In the genomic region with DNA sequence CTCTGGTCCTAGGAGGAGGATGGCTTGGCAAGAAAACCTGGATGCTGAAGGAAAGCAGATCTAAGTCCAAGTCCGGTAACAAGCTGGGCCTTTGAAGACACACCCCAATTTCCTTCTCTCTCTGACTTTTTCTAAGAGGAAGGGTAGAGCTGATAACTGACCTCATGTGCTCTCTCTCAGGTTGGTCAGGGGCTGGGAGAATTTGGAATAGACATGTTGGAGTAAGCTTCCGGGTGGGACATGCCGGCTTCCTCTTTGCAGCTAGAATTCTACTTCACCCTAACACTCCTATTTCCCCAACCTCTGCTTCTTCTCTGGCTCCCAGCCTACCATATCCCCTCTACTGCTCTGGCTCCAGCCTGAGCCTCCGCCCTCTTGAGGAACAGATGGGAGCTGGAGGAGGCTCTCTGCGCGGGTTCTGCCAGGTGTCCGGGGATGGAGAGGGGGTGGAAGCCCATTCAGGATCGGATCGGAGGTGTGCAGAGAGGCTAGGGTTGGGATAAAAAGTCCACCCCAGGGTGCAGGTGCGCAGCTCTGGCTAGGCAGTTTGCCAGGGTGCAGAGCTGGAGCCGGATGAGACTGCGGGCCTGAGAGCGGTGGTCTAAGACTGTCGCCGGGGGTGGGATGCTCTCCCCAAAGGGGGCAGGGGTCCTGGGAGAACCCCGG, we compare ENCODE assay signal across 8 mouse cellular contexts. TPM values are rescaled to one million over a fixed set of nuclear protein-coding genes. Genes with fewer than 3 reads are reported as not detected.
A peak's percentile ranks its signal among the peaks of the same experiment; 100 is the strongest.
DNase-seq lines count a peak whose midpoint lies in the region; ATAC-seq and TF ChIP-seq lines count a peak whose summit lies in the region.

No protein-coding gene starts in this region.

- no peaks in the 10 kb centered on the region; the same call in 1 of the 2 replicates for H3K36me3 ChIP-seq in testis, adult 2 months (ENCODE audit: control insufficient read depth, insufficient read depth, low read length)
- no peaks in the 10 kb centered on the region; the same call in 1 of the 2 replicates for H3K36me3 ChIP-seq in liver, embryonic 14.5 days (replicated peaks; ENCODE audit: control insufficient read depth, insufficient read depth, low read depth)

- TF ChIP-seq CTCF in testis, adult 2 months (IDR thresholded peaks at IDR 0.05; ENCODE audit: control insufficient read depth, insufficient read depth, insufficient replicate concordance, low read depth, low read length), result no peak
- TF ChIP-seq CTCF in liver, embryonic 14.5 days (IDR thresholded peaks at IDR 0.05; ENCODE audit: low read depth), result 0 out of 2 replicates have a peak, but pooled peaks have one; percentile 13
- TF ChIP-seq CTCF in olfactory bulb, adult 2 months (IDR thresholded peaks at IDR 0.05; ENCODE audit: insufficient read depth, low read depth, low read length), result no peak

- peaks cover 9% of the 10 kb centered on the region for H3K4me1 ChIP-seq in testis, adult 2 months (ENCODE audit: control insufficient read depth, insufficient read depth, low read length)
- H3K4me1 ChIP-seq in liver, embryonic 14.5 days (replicated peaks; ENCODE audit: control insufficient read depth in 2 of 2, insufficient read depth in 2 of 2, low read length in 1 of 2), result peaks cover 0 to 14% of the 10 kb centered on the region in 2 experiments; a peak in 3 of 4 replicates
- peaks cover 15% of the 10 kb centered on the region for H3K4me1 ChIP-seq in olfactory bulb, adult 2 months (ENCODE audit: control insufficient read depth, insufficient read depth, low read length)

- TF ChIP-seq POLR2A in testis, adult 2 months (IDR thresholded peaks at IDR 0.05; ENCODE audit: control insufficient read depth, low read depth, low read length), result no peak
- TF ChIP-seq POLR2A in olfactory bulb, adult 2 months (IDR thresholded peaks at IDR 0.05; ENCODE audit: insufficient read depth, low read depth, low read length), result no peak

- H3K27me3 ChIP-seq in testis, adult 2 months (ENCODE audit: control insufficient read depth, insufficient read depth, low read length), result no peaks in the 10 kb centered on the region
- no peaks in the 10 kb centered on the region; the same call in 1 of the 2 replicates for H3K27me3 ChIP-seq in liver, embryonic 14.5 days (ENCODE audit: control insufficient read depth, insufficient read depth, low read length)

- peak; percentile 43 for ATAC-seq in granulocyte monocyte progenitor cell, adult 5-6 weeks (replicated peaks; ENCODE audit: poor library complexity, severe bottlenecking)
- peak; percentile 20 for ATAC-seq in liver, embryonic 14.5 days (ENCODE audit: insufficient read depth)

- no peak overlapping the region for H3K27ac ChIP-seq in testis, adult 2 months (ENCODE audit: control insufficient read depth, insufficient read depth, low read depth, low read length)
- no peak overlapping the region for H3K27ac ChIP-seq in liver, embryonic 14.5 days
- H3K27ac ChIP-seq in olfactory bulb, adult 2 months (ENCODE audit: insufficient read depth, low read depth, low read length), result peak overlapping the region; percentile 67

- peak overlapping the region; percentile 84 for H3K4me3 ChIP-seq in testis, adult 2 months (ENCODE audit: control insufficient read depth, low read depth, low read length)
- H3K4me3 ChIP-seq in liver, embryonic 14.5 days (ENCODE audit: insufficient read depth in 1 of 2, low read depth in 2 of 2, low read length in 2 of 2), result peak overlapping the region; percentile 75 to 84
- peak overlapping the region; percentile 87 for H3K4me3 ChIP-seq in olfactory bulb, adult 2 months (ENCODE audit: insufficient read depth, low read depth, low read length)

- H3K4me2 ChIP-seq in liver, embryonic 14.5 days (ENCODE audit: low read depth), result peak overlapping the region; percentile 83

- H3K9ac ChIP-seq in liver, embryonic 14.5 days (replicated peaks), result peak overlapping the region; percentile 69

- no peak for TF ChIP-seq EP300 in liver, embryonic 14.5 days (IDR thresholded peaks at IDR 0.05; ENCODE audit: low read depth)

- H3K9me3 ChIP-seq in liver, embryonic 14.5 days (ENCODE audit: control insufficient read depth, low read length), result no peaks in the 10 kb centered on the region

- 3% methylated on average over 16 of the region's 16 CpGs for WGBS in liver, embryonic 14.5 days (ENCODE audit: insufficient replicate concordance)
- under 1% methylated on average over 16 of the region's 16 CpGs for WGBS in olfactory bulb, adult 2 months

- DNase-seq in testis, postnatal 14 days (ENCODE audit: low spot score), result no peak
- DNase-seq in cerebellum, adult 9-11 months, result peak; percentile 85
- DNase-seq in kidney, postnatal 10 days, result peak; percentile 61
- no peak for DNase-seq in liver, embryonic 14.5 days (ENCODE audit: low read depth in 3 of 3, low spot score in 3 of 3)
- no peak for DNase-seq in gastrocnemius, postnatal 25 days

RNA-seq across cellular contexts. Expression of gene Camta2, which starts 0.9 kb away (rescaled TPM):
- 10.3 and 10.6 TPM in 2 replicates for polyA plus RNA-seq in testis, adult 2 months (2012; rRNA removed)
- total RNA-seq in granulocyte monocyte progenitor cell, adult 5-6 weeks (2014; fragmentation: Nextera tagmentation), result 18.7 and 25.2 TPM in 2 replicates
- total RNA-seq in granulocyte monocyte progenitor cell, adult 5-6 weeks (2017), result 1.5 and 3.0 TPM in 2 replicates
- polyA plus RNA-seq in liver, embryonic 14.5 days (2012; rRNA removed), result 2.7 and 3.1 TPM in 2 replicates
- 2.1 and 2.5 TPM in 2 replicates for polyA plus RNA-seq in liver, embryonic 14.5 days (2014; fragmentation: Nextera tagmentation; extraction: Ambion mirVana)
- polyA plus RNA-seq in olfactory bulb, adult 2 months (2012; ENCODE audit: insufficient read depth, insufficient read length, low replicate concordance, missing spikeins), result not detected in 2 replicates
- 10 to 100 TPM; 36.9 to 37.3 TPM for total RNA-seq in gastrocnemius, postnatal 25 days (2021)

RNA-seq across cellular contexts. Expression of gene Inca1, which starts 12.9 kb away (rescaled TPM):
- polyA plus RNA-seq in testis, adult 2 months (2012; rRNA removed), result 19.6 and 21.0 TPM in 2 replicates
- total RNA-seq in granulocyte monocyte progenitor cell, adult 5-6 weeks (2014; fragmentation: Nextera tagmentation), result not detected in 2 replicates
- total RNA-seq in granulocyte monocyte progenitor cell, adult 5-6 weeks (2017), result not detected in 2 replicates
- polyA plus RNA-seq in liver, embryonic 14.5 days (2012; rRNA removed), result 0.63 and 1.2 TPM in 2 replicates
- 0.71 and 1.4 TPM in 2 replicates for polyA plus RNA-seq in liver, embryonic 14.5 days (2014; fragmentation: Nextera tagmentation; extraction: Ambion mirVana)
- polyA plus RNA-seq in olfactory bulb, adult 2 months (2012; ENCODE audit: insufficient read depth, insufficient read length, low replicate concordance, missing spikeins), result not detected in 2 replicates
- 1 to 10 TPM; 5.6 to 9.0 TPM for total RNA-seq in gastrocnemius, postnatal 25 days (2021)

RNA-seq across cellular contexts. Expression of gene Kif1c, which starts 13.3 kb away (rescaled TPM):
- 5.7 and 6.6 TPM in 2 replicates for polyA plus RNA-seq in testis, adult 2 months (2012; rRNA removed)
- 3.6 and 8.3 TPM in 2 replicates for total RNA-seq in granulocyte monocyte progenitor cell, adult 5-6 weeks (2014; fragmentation: Nextera tagmentation)
- total RNA-seq in granulocyte monocyte progenitor cell, adult 5-6 weeks (2017), result 4.5 and 5.7 TPM in 2 replicates
- 4.6 and 5.9 TPM in 2 replicates for polyA plus RNA-seq in liver, embryonic 14.5 days (2012; rRNA removed)
- 2.2 and 2.9 TPM in 2 replicates for polyA plus RNA-seq in liver, embryonic 14.5 days (2014; fragmentation: Nextera tagmentation; extraction: Ambion mirVana)
- polyA plus RNA-seq in olfactory bulb, adult 2 months (2012; ENCODE audit: insufficient read depth, insufficient read length, low replicate concordance, missing spikeins), result not detected in 2 replicates
- total RNA-seq in gastrocnemius, postnatal 25 days (2021), result 100 to 1,000 TPM; 388 to 467 TPM

RNA-seq across cellular contexts. Expression of gene Spag7, which starts 17.8 kb away (rescaled TPM):
- 44.5 and 47.9 TPM in 2 replicates for polyA plus RNA-seq in testis, adult 2 months (2012; rRNA removed)
- total RNA-seq in granulocyte monocyte progenitor cell, adult 5-6 weeks (2014; fragmentation: Nextera tagmentation), result 91.0 and 130 TPM in 2 replicates
- 46.8 and 49.8 TPM in 2 replicates for total RNA-seq in granulocyte monocyte progenitor cell, adult 5-6 weeks (2017)
- polyA plus RNA-seq in liver, embryonic 14.5 days (2012; rRNA removed), result 24.6 and 42.0 TPM in 2 replicates
- polyA plus RNA-seq in liver, embryonic 14.5 days (2014; fragmentation: Nextera tagmentation; extraction: Ambion mirVana), result 27.4 and 29.6 TPM in 2 replicates
- not detected in 2 replicates for polyA plus RNA-seq in olfactory bulb, adult 2 months (2012; ENCODE audit: insufficient read depth, insufficient read length, low replicate concordance, missing spikeins)
- 10 to 100 TPM; 81.6 to 82.3 TPM for total RNA-seq in gastrocnemius, postnatal 25 days (2021)

RNA-seq across cellular contexts. Expression of gene Eno3, which starts 30.0 kb away (rescaled TPM):
- 85.9 and 101 TPM in 2 replicates for polyA plus RNA-seq in testis, adult 2 months (2012; rRNA removed)
- 14.9 and 18.9 TPM in 2 replicates for total RNA-seq in granulocyte monocyte progenitor cell, adult 5-6 weeks (2014; fragmentation: Nextera tagmentation)
- total RNA-seq in granulocyte monocyte progenitor cell, adult 5-6 weeks (2017), result 4.5 and 5.9 TPM in 2 replicates
- polyA plus RNA-seq in liver, embryonic 14.5 days (2012; rRNA removed), result 3.4 and 3.7 TPM in 2 replicates
- polyA plus RNA-seq in liver, embryonic 14.5 days (2014; fragmentation: Nextera tagmentation; extraction: Ambion mirVana), result 3.6 and 3.9 TPM in 2 replicates
- polyA plus RNA-seq in olfactory bulb, adult 2 months (2012; ENCODE audit: insufficient read depth, insufficient read length, low replicate concordance, missing spikeins), result not detected in 2 replicates
- 1,000 to 10,000 TPM; 7,828 to 7,878 TPM for total RNA-seq in gastrocnemius, postnatal 25 days (2021)

Comparison
In these comparisons a context has a peak if more than half of its experiments do, and no peak if none do; other contexts are left out.
1. DNase-seq: peak in cerebellum, adult 9-11 months (single experiment) and kidney, postnatal 10 days (single experiment); none in testis, postnatal 14 days (single experiment), liver, embryonic 14.5 days (0 of 3) and gastrocnemius, postnatal 25 days (single experiment).
2. Peak in every context shown above with its lines, with median percentiles within 50 percentile points of each other: H3K4me3 ChIP-seq.